Mouse (Mus musculus): ENCODE measurements around the gene Defb25. TPM values are rescaled to one million over a fixed set of nuclear protein-coding genes. Genes with fewer than 3 reads are reported as not detected.

Gene Defb25
- polyA plus RNA-seq, 1 experiment from 2014 or later, result 0.95 TPM

Other genes with a start within 250 kb of the Defb25 start
- gene Nrsn2, start 246.4 kb downstream of the Defb25 start, polyA plus RNA-seq (2014; fragmentation: Nextera tagmentation; extraction: Ambion mirVana), result 2.2 and 3.8 TPM in 2 replicates
- gene Sox12, start 225.0 kb downstream of the Defb25 start, polyA plus RNA-seq (2014; fragmentation: Nextera tagmentation; extraction: Ambion mirVana), result 13.1 and 15.0 TPM in 2 replicates
- 35.7 and 36.1 TPM in 2 replicates for gene Zcchc3, start 208.0 kb downstream of the Defb25 start, polyA plus RNA-seq (2014; fragmentation: Nextera tagmentation; extraction: Ambion mirVana)
- 1.8 and 2.3 TPM in 2 replicates for gene 6820408C15Rik, start 207.5 kb downstream of the Defb25 start, polyA plus RNA-seq (2014; fragmentation: Nextera tagmentation; extraction: Ambion mirVana)
- not detected in 2 replicates for gene Defb23, start 158.4 kb downstream of the Defb25 start, polyA plus RNA-seq (2014; fragmentation: Nextera tagmentation; extraction: Ambion mirVana)
- not detected in 2 replicates for gene Defb20, start 146.0 kb downstream of the Defb25 start, polyA plus RNA-seq (2014; fragmentation: Nextera tagmentation; extraction: Ambion mirVana)
- gene Defb22, start 132.9 kb downstream of the Defb25 start, polyA plus RNA-seq (2014; fragmentation: Nextera tagmentation; extraction: Ambion mirVana), result not detected in 2 replicates
- gene Defb26, start 111.4 kb downstream of the Defb25 start, polyA plus RNA-seq (2014; fragmentation: Nextera tagmentation; extraction: Ambion mirVana), result not detected in 2 replicates
- not detected in 2 replicates for gene Defb28, start 104.8 kb downstream of the Defb25 start, polyA plus RNA-seq (2014; fragmentation: Nextera tagmentation; extraction: Ambion mirVana)
- gene Defb29, start 83.0 kb downstream of the Defb25 start, polyA plus RNA-seq (2014; fragmentation: Nextera tagmentation; extraction: Ambion mirVana), result not detected in 2 replicates
- not detected in 2 replicates for gene Gm17416, start 53.7 kb downstream of the Defb25 start, polyA plus RNA-seq (2014; fragmentation: Nextera tagmentation; extraction: Ambion mirVana)
- gene Defb21, start 50.3 kb downstream of the Defb25 start, polyA plus RNA-seq (2014; fragmentation: Nextera tagmentation; extraction: Ambion mirVana), result not detected in 2 replicates
- gene Defb19, start 42.7 kb downstream of the Defb25 start, polyA plus RNA-seq (2014; fragmentation: Nextera tagmentation; extraction: Ambion mirVana), result 1.2 TPM in 1 of 2 replicates, not detected in the other
- gene Defb45, start 23.7 kb downstream of the Defb25 start, polyA plus RNA-seq (2014; fragmentation: Nextera tagmentation; extraction: Ambion mirVana), result not detected in 2 replicates
- not detected in 2 replicates for gene Defb36, start 18.7 kb downstream of the Defb25 start, polyA plus RNA-seq (2014; fragmentation: Nextera tagmentation; extraction: Ambion mirVana)
- gene Rem1, start 3.9 kb upstream of the Defb25 start, polyA plus RNA-seq (2014; fragmentation: Nextera tagmentation; extraction: Ambion mirVana), result 13.0 and 13.2 TPM in 2 replicates
- 70.6 and 74.6 TPM in 2 replicates for gene H13, start 46.4 kb upstream of the Defb25 start, polyA plus RNA-seq (2014; fragmentation: Nextera tagmentation; extraction: Ambion mirVana)
- gene Mcts2, start 64.0 kb upstream of the Defb25 start, polyA plus RNA-seq (2014; fragmentation: Nextera tagmentation; extraction: Ambion mirVana), result 20.8 and 25.6 TPM in 2 replicates
- gene Id1, start 113.2 kb upstream of the Defb25 start, polyA plus RNA-seq (2014; fragmentation: Nextera tagmentation; extraction: Ambion mirVana), result 56.8 and 61.1 TPM in 2 replicates
- 18.5 and 18.6 TPM in 2 replicates for gene Cox4i2, start 131.1 kb upstream of the Defb25 start, polyA plus RNA-seq (2014; fragmentation: Nextera tagmentation; extraction: Ambion mirVana)
- 59.0 and 68.1 TPM in 2 replicates for gene Bcl2l1, start 208.7 kb upstream of the Defb25 start, polyA plus RNA-seq (2014; fragmentation: Nextera tagmentation; extraction: Ambion mirVana)
- 56.2 and 60.8 TPM in 2 replicates for gene Tpx2, start 224.9 kb upstream of the Defb25 start, polyA plus RNA-seq (2014; fragmentation: Nextera tagmentation; extraction: Ambion mirVana)